Mouse (Mus musculus): ENCODE data around the gene Mindy4. TPM values are rescaled to one million over a fixed set of nuclear protein-coding genes. Genes with fewer than 3 reads are reported as not detected.
A peak's percentile ranks its signal among the peaks of the same experiment; 100 is the strongest.

Gene Mindy4
- total and polyA plus RNA-seq, 3 experiments, result not detected

GRCm38 (mm10) chr6:55294549-55295131 is 91.5 kb downstream of the Mindy4 start:
- Histone ChIP-seq H3K36me3 (replicated peaks in 1 of 2; ENCODE audit: control insufficient read depth in 1 of 2, insufficient read depth in 1 of 2, low read length in 1 of 2) (no peaks in the 10 kb centered on the region), H3K4me2 (ENCODE audit: insufficient read depth, low read depth, poor library complexity, severe bottlenecking) (no peak overlapping the region), H3K27me3 (replicated peaks) (peaks cover 79% of the 10 kb centered on the region), H3K9ac (ENCODE audit: insufficient read depth, low read depth) (no peak overlapping the region), H3K9me3 (replicated peaks; ENCODE audit: low read length) (no peaks in the 10 kb centered on the region), H3K4me1 (ENCODE audit: control insufficient read depth in 1 of 2, insufficient read depth in 2 of 2) (peaks cover 0 to 8% of the 10 kb centered on the region in 2 experiments; a peak in 2 of 4 replicates), H3K79me2 (replicated peaks; ENCODE audit: control insufficient read depth, extremely low read depth, insufficient read depth, poor library complexity, severe bottlenecking) (no peaks in the 10 kb centered on the region), H3K27ac (ENCODE audit: insufficient read depth, low read depth) (no peak overlapping the region), H3K4me3 (replicated peaks in 1 of 3; ENCODE audit: low read depth in 2 of 3, low read length in 2 of 3, poor library complexity in 1 of 3) (no peak overlapping the region)
- dilution Hi-C loops (cut with MboI; ENCODE audit: extremely low pct_ligation_motif_present, extremely low pct_unique_long_range_greater_than_20kb, low sequenced_read_pairs), result no loop called here
- no peak for TF ChIP-seq RAD21 (IDR thresholded peaks at IDR 0.05; ENCODE audit: low read depth, low read length)
- peak; percentile 96 for TF ChIP-seq TBP (conservative IDR thresholded peaks at IDR 0.05; ENCODE audit: low read depth, low read length)
- no peak for TF ChIP-seq E2F4 (IDR thresholded peaks at IDR 0.05; ENCODE audit: insufficient replicate concordance, low read depth, low read length)
- TF ChIP-seq GABPA (IDR thresholded peaks at IDR 0.05; ENCODE audit: insufficient replicate concordance, low read depth, low read length), result no peak
- no peak for TF ChIP-seq TCF12 (IDR thresholded peaks at IDR 0.05; ENCODE audit: low read depth, low read length)
- peak; percentile 99 for TF ChIP-seq UBTF (IDR thresholded peaks at IDR 0.05; ENCODE audit: low read depth, low read length)
- no peak for TF ChIP-seq IRF4 (IDR thresholded peaks at IDR 0.05; ENCODE audit: low read depth, low read length)
- TF ChIP-seq CTCF (conservative IDR thresholded peaks at IDR 0.05 in 1 of 2, IDR thresholded peaks at IDR 0.05 in 1 of 2; ENCODE audit: low read depth in 2 of 2, low read length in 2 of 2), result no peak
- TF ChIP-seq ZC3H11A (IDR thresholded peaks at IDR 0.05; ENCODE audit: low read depth, low read length), result no peak
- TF ChIP-seq PAX5 (IDR thresholded peaks at IDR 0.05; ENCODE audit: low read length), result no peak
- TF ChIP-seq JUN (IDR thresholded peaks at IDR 0.05; ENCODE audit: insufficient read depth, low read depth, low read length), result no peak
- TF ChIP-seq MAX (IDR thresholded peaks at IDR 0.05; ENCODE audit: low read length), result 0 out of 2 replicates have a peak, but pooled peaks have one; percentile 11
- TF ChIP-seq USF1 (IDR thresholded peaks at IDR 0.05; ENCODE audit: low read depth, low read length), result no peak
- TF ChIP-seq MEF2A (IDR thresholded peaks at IDR 0.05; ENCODE audit: borderline replicate concordance, low read depth, low read length), result no peak
- TF ChIP-seq MAZ (IDR thresholded peaks at IDR 0.05; ENCODE audit: low read depth, low read length), result no peak
- no peak for TF ChIP-seq POLR2A (IDR thresholded peaks at IDR 0.05; ENCODE audit: low read depth, low read length)
- no peak for TF ChIP-seq NELFE (IDR thresholded peaks at IDR 0.05; ENCODE audit: low read depth, low read length)
- no peak for TF ChIP-seq JUND (conservative IDR thresholded peaks at IDR 0.05; ENCODE audit: low read depth, low read length)
- TF ChIP-seq CHD2 (IDR thresholded peaks at IDR 0.05; ENCODE audit: low read length), result no peak
- no peak for TF ChIP-seq HCFC1 (IDR thresholded peaks at IDR 0.05; ENCODE audit: low read depth, low read length)
- no peak for TF ChIP-seq SMC3 (IDR thresholded peaks at IDR 0.05; ENCODE audit: low read depth, low read length)
- TF ChIP-seq MYC (IDR thresholded peaks at IDR 0.05; ENCODE audit: low read depth, low read length), result no peak
- TF ChIP-seq ELF1 (IDR thresholded peaks at IDR 0.05; ENCODE audit: low read depth, low read length), result no peak
- no peak for TF ChIP-seq RCOR1 (conservative IDR thresholded peaks at IDR 0.05; ENCODE audit: low read depth, low read length)
- TF ChIP-seq ZKSCAN1 (IDR thresholded peaks at IDR 0.05; ENCODE audit: borderline replicate concordance, low read depth, low read length), result no peak
- no peak for TF ChIP-seq BHLHE40 (IDR thresholded peaks at IDR 0.05; ENCODE audit: low read depth, low read length)
- DNase-seq (ENCODE audit: extremely low read depth), result no peak
- in situ Hi-C loops (cut with MboI; ENCODE audit: low pct_ligation_motif_present, low pct_unique_long_range_greater_than_20kb, low sequenced_read_pairs), result no loop called here
